Mouse (Mus musculus): ENCODE data around the gene Gm17019.
A peak's percentile ranks its signal among the peaks of the same experiment; 100 is the strongest.
"Not testable (repeated sequence)": the region's sequence is repeated elsewhere in the genome, so short reads cannot be mapped to it uniquely, and the experiment has no call there.

The Gm17019 gene

GRCm38 (mm10) chr5:15032898-15033297 is at the start of gene Gm17019:
TSS of gene Gm17019 (minus strand) at chr5:15032998.
- not testable (repeated sequence) for DNase-seq (ENCODE audit: low read depth, low spot score)

- not testable (repeated sequence) for DNase-seq (ENCODE audit: low read depth, low spot score)
These were observed 29.6 kb upstream of the Gm17019 start for GRCm38 (mm10) chr5:15062385-15062715.

- DNase-seq (ENCODE audit: low read depth, low spot score): not testable (repeated sequence)
These were observed 29.0 kb upstream of the Gm17019 start for GRCm38 (mm10) chr5:15061638-15062384.

DNA sequence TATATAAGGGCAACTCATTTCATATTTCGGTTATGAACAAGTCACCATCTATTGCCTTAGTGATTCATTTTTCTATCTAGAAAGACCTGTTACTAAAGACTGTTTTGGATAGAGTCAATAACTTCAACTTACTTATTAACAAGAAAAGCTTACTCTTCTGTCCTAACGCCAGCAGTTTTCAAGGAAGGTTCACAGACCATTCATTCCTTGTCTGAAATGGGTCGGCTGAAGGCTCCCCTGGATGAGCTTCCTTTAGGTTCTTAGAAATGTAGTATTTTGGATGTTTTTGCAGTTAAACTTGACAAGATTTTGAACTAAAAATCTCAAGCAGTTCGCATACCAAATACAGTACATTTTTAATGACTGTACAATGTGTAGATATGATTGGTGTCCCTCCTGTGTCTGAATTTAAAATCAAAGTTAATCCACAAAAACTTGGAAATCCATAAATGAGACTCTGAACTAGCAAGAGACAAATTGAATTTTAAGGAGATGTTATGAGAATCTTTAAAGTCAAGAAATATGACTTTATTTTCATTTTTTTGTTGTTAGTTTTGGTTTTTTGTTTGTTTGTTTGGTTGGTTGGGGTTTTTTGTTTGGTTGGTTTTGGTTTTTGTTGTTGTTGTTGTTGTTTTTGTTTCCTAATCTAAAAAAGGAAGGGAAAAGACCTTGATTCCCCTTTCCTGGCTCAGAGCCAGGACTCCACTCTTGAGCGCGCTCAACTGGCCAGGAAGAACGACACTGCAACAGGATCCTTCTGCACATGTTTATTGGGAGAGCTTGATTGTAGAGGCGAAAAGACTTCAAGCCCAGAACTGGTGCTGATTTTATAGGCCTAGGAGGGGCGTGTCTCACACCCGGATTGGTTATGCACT is 21.6 kb upstream of the Gm17019 start:
- DNase-seq (ENCODE audit: low read depth, low spot score): not testable (repeated sequence)

GRCm38 (mm10) chr5:15053606-15053962 is 20.8 kb upstream of the Gm17019 start:
- not testable (repeated sequence) for DNase-seq (ENCODE audit: low read depth, low spot score)

GRCm38 (mm10) chr5:15052945-15053605 is 20.3 kb upstream of the Gm17019 start:
- DNase-seq (ENCODE audit: low read depth, low spot score): not testable (repeated sequence)

DNA sequence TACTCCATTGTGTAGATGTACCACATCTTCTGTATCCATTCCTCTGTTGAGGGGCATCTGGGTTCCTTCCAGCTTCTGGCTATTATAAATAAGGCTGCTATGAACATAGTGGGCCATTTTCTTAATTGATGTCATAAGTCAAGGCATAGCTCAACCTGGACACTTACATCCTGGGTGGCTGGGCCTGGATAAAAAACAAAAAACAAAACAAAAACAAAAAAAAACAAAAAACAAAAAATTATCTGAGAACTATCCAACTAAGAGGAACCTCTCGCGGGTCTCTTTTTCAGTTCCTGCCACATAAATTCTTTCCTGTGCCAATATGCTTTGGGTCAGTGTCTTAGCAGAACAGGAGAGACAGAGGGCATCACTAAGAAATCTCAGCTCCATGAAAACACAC is 18.0 kb upstream of the Gm17019 start:
- DNase-seq (ENCODE audit: low read depth, low spot score): not testable (repeated sequence)

DNA sequence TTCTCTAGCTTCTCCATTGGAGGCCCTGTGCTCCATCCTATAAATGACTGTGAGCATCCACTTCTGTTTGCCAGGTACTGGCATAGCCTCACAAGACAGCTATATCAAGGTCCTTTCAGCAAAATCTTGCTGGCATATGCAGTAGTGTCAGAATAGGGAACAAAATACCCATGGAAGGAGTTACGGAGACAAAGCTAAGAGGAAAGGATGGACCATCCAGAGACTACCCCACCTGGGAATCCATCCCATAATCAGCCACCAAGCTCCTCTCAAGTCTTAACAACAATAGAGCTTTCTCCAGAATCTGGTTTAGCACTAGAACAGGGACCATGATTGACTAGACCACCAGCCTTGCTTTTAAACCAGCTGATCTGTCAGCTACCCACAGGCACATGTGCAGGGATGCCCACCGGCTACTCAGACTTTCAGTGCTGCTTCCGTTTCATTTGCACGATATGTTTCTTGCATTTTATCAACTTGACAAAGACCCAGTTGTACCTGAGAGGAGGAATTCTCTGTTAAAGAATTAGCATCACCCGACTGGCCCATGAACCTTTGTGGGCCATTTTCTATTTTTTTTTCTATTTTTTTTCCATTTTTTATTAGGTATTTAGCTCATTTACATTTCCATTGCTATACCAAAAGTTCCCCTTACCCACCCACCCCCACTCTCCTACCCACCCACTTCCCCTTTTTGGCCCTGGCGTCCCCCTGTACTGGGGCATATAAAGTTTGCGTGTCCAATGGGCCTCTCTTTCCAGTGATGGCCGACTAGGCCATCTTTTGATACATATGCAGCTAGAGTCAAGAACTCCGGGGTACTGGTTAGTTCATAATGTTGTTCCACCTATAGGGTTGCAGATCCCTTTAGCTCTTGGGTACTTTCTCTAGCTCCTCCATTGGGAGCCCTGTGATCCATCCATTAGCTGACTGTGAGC is 12.3 kb upstream of the Gm17019 start:
- DNase-seq (ENCODE audit: low read depth, low spot score): not testable (repeated sequence)

DNA sequence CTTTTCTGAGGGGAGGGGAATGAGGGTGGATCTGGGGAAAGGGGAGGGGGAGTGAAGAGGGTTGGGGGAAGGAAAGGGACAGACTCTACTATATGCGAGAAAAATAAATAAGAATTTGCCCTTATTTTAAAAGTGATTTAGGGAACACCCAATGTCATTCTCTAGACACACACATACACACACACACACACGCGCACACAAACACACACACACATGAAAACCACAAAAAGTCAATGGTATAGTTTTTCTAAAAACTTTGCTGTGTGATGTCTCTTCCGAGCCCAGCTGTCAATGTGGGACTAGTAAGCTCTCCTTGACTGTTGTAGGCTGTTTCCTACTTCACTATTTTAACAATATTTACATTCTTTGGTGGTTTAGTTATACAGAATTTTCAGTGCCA is 8.0 kb upstream of the Gm17019 start:
- DNase-seq (ENCODE audit: low read depth, low spot score): not testable (repeated sequence)

GRCm38 (mm10) chr5:15039984-15040383 is 7.2 kb upstream of the Gm17019 start:
- DNase-seq (ENCODE audit: low read depth, low spot score): not testable (repeated sequence)

- DNase-seq (ENCODE audit: low read depth, low spot score): not testable (repeated sequence)
These were observed 8.5 kb downstream of the Gm17019 start for GRCm38 (mm10) chr5:15024316-15024715.

- DNase-seq (ENCODE audit: low read depth, low spot score): not testable (repeated sequence)
These were observed 12.7 kb downstream of the Gm17019 start for GRCm38 (mm10) chr5:15020067-15020466.

- not testable (repeated sequence) for DNase-seq (ENCODE audit: low read depth, low spot score)
These were observed 21.9 kb downstream of the Gm17019 start for GRCm38 (mm10) chr5:15010639-15011582.

- DNase-seq (ENCODE audit: low read depth, low spot score): peak; percentile 4
These were observed 25.9 kb downstream of the Gm17019 start for GRCm38 (mm10) chr5:15006907-15007306.

DNA sequence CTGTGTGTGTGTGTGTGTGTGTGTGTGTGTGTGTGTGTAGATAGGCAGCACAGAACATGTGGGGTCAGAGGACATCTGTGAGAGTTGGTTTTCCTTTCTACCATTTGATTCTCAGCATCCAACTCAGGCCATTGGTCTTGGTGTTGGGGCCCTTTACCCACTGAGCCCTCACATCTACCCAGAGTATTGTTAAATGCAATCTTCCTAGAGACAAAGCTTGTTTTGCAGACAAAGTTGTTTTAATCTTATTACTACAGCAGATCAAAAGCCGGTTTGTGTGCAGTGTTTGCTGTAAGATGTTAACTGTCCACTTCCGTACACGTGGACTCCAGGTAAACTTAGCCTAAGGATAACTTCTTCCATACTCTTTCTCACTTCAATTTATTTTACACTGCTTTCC is 26.5 kb downstream of the Gm17019 start:
- DNase-seq (ENCODE audit: low read depth, low spot score): not testable (repeated sequence)

GRCm38 (mm10) chr5:15005584-15005983 is 27.2 kb downstream of the Gm17019 start:
- DNase-seq (ENCODE audit: low read depth, low spot score): not testable (repeated sequence)

GRCm38 (mm10) chr5:15004569-15005562 is 27.9 kb downstream of the Gm17019 start:
- DNase-seq (ENCODE audit: low read depth, low spot score): not testable (repeated sequence)

DNA sequence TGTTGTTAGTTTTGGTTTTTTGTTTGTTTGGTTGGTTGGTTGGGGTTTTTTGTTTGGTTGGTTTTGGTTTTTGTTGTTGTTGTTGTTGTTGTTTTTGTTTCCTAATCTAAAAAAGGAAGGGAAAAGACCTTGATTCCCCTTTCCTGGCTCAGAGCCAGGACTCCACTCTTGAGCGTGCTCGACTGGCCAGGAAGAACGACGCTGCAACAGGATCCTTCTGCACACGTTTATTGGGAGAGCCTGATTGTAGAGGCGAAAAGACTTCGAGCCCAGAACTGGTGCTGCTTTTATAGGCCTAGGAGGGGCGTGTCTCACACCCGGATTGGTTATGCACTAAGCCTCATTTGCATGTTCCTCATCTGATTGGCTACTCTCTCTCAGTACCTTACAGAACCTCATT is 34.7 kb downstream of the Gm17019 start:
- DNase-seq (ENCODE audit: low read depth, low spot score): not testable (repeated sequence)

DNA sequence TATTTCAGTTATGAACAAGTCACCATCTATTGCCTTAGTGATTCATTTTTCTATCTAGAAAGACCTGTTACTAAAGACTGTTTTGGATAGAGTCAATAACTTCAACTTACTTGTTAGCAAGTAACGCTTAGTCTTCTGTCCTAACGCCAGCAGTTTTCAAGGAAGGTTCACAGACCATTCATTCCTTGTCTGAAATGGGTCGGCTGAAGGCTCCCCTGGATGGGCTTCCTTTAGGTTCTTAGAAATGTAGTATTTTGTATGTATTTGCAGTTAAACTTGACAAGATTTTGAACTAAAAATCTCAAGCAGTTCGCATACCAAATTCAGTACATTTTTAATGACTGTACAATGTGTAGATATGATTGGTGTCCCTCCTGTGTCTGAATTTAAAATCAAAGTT is 35.2 kb downstream of the Gm17019 start:
- DNase-seq (ENCODE audit: low read depth, low spot score): not testable (repeated sequence)
